ENCODE assay signal across 31 mouse cellular contexts in genomic region chr5:108741844-108742243, GRCm38 (mm10). TPM values are rescaled to one million over a fixed set of nuclear protein-coding genes. Genes with fewer than 3 reads are reported as not detected.
"Had no signal": no experiment of that assay in that cellular context is flagged by ENCODE, and none has a peak within 500 bp of the region (broad histone marks: within the 10 kb centered on the region; RNA-seq: fewer than 3 reads in every experiment).

No protein-coding gene starts in this region.

- DNase-seq: kidney, adult 9 months; kidney, postnatal 10 days; kidney, postnatal 36 days; layer of hippocampus, postnatal 36 days; liver; lung, adult 18-20 months; lung, postnatal 10 days; lung, postnatal 36 days; right cerebral cortex, adult 18-20 months; right cerebral cortex, postnatal 14 days; right cerebral cortex, postnatal 4 days; thymus, postnatal 25 days had no signal

- H3K4me2 ChIP-seq: limb, embryonic 13.5 days; liver, embryonic 12.5 days; liver, embryonic 15.5 days; lung, embryonic 15.5 days; midbrain, embryonic 13.5 days; stomach, embryonic 15.5 days had no signal

- H3K36me3 ChIP-seq: limb, embryonic 10.5 days; limb, embryonic 13.5 days; liver, embryonic 12.5 days; liver, embryonic 15.5 days; lung, embryonic 15.5 days; midbrain, embryonic 10.5 days; midbrain, embryonic 13.5 days; stomach, embryonic 15.5 days had no signal

- H3K4me3 ChIP-seq: left cerebral cortex, adult 2 months; limb, embryonic 10.5 days; limb, embryonic 13.5 days; liver, embryonic 12.5 days; liver, embryonic 15.5 days; lung, embryonic 15.5 days; megakaryocyte, embryonic 14.5 days; midbrain, embryonic 10.5 days; midbrain, embryonic 13.5 days; stomach, embryonic 15.5 days had no signal

- H3K27me3 ChIP-seq: limb, embryonic 13.5 days; lung, embryonic 15.5 days; midbrain, embryonic 13.5 days; stomach, embryonic 15.5 days had no signal

RNA-seq across cellular contexts. Expression of gene Rnf212, which starts 32.9 kb away (rescaled TPM):
- total RNA-seq: layer of hippocampus, adult 8-10 months; layer of hippocampus, postnatal 10 days; layer of hippocampus, postnatal 36 days; left cerebral cortex, adult 2 months; left cerebral cortex, postnatal 10 days; monocyte, adult 5-6 weeks had no signal
- polyA plus RNA-seq: limb, embryonic 13.5 days; lung, embryonic 15.5 days; midbrain, embryonic 13.5 days; midbrain, embryonic 16.5 days; neural tube, embryonic 14.5 days; thymus, postnatal 0 days had no signal

RNA-seq across cellular contexts. Expression of gene Tmed11, which starts 53.3 kb away (rescaled TPM):
- total RNA-seq: layer of hippocampus, adult 8-10 months; layer of hippocampus, postnatal 10 days; layer of hippocampus, postnatal 36 days; left cerebral cortex, adult 2 months; left cerebral cortex, postnatal 10 days; monocyte, adult 5-6 weeks had no signal
- polyA plus RNA-seq: limb, embryonic 10.5 days; limb, embryonic 13.5 days; liver, embryonic 12.5 days; liver, embryonic 15.5 days; lung, embryonic 15.5 days; midbrain, embryonic 10.5 days; midbrain, embryonic 13.5 days; midbrain, embryonic 16.5 days; neural tube, embryonic 11.5 days; neural tube, embryonic 14.5 days; thymus, postnatal 0 days; urinary bladder, adult 2 months had no signal
